Mouse (Mus musculus) myocyte (in vitro differentiated cells): ENCODE measurements at regions not wholly inside any gene's neighbourhood (a gene's known extent, or its start where the extent isn't known, plus 50 kb on each side); places are given as distances from the start of the nearest gene placed in this dataset.

Experiments used
- POLR2A ChIP-seq: IDR thresholded peaks from one replicate; pipeline ENCODE4 v1.6.1; 2011; ENCODE audit warnings: low read depth, mild to moderate bottlenecking, control low read depth, moderate library complexity; ENCODE audit not compliant: insufficient read length
- REST ChIP-seq: IDR thresholded peaks from one replicate; pipeline ENCODE4 v1.6.1; 2011; ENCODE audit warnings: mild to moderate bottlenecking, control low read depth, moderate library complexity; ENCODE audit not compliant: insufficient read depth, insufficient read length

- TF ChIP-seq REST (no peak), POLR2A (no peak)
These were observed 617.4 kb upstream of the Negr1 start for GRCm38 (mm10) chr3:155944042-155944735.
